In genomic region chr11:73258664-73259063, GRCm38 (mm10) we compare ENCODE assay signal across 22 mouse cellular contexts. TPM values are rescaled to one million over a fixed set of nuclear protein-coding genes. Genes with fewer than 3 reads are reported as not detected.
DNase-seq lines count a peak whose midpoint lies in the region.
"Had no signal": no experiment of that assay in that cellular context is flagged by ENCODE, and none has a peak within 500 bp of the region (broad histone marks: within the 10 kb centered on the region; RNA-seq: fewer than 3 reads in every experiment).

No protein-coding gene starts in this region.

- peak; percentile 9 for DNase-seq in adrenal gland, adult 2 months
- no peak for DNase-seq in adrenal gland, adult 8-10 months
- peak; percentile 20 for DNase-seq in adrenal gland, postnatal 14 days
- DNase-seq in adrenal gland, postnatal 4 days (ENCODE audit: low spot score in 2 of 2) = no peak
- no peak for DNase-seq in cerebellum, adult 9-10 months
- DNase-seq: adrenal gland, postnatal 36 days; B cell, adult 2 months; cerebellum, adult 11 months; cerebellum, adult 18-20 months; cerebellum, adult 8-10 months; cerebellum, postnatal 10 days; cerebellum, postnatal 25 days had no signal

RNA-seq across cellular contexts. Expression of gene Trpv3, which starts 8.5 kb away (rescaled TPM):
- under 1 TPM; 0.12 to 0.14 TPM for total RNA-seq in adrenal gland, adult 2 months (2021)
- polyA plus RNA-seq in adrenal gland, adult 2 months (2012; rRNA removed) = 0.04 and 0.09 TPM in 2 replicates
- under 1 TPM; 0.08 to 0.15 (median 0.14) TPM for total RNA-seq in adrenal gland, adult 8-10 months (2022)
- total RNA-seq in adrenal gland, postnatal 14 days (2021) = 0.15 TPM in 2 replicates
- under 1 TPM; 0.08 to 0.17 TPM for total RNA-seq in adrenal gland, postnatal 4 days (2021)
- total RNA-seq: CH12.LX had no signal
- polyA plus RNA-seq: embryonic facial prominence, embryonic 10.5 days; forebrain, embryonic 12.5 days; forebrain, embryonic 14.5 days; forebrain, embryonic 16.5 days; G1E had no signal

RNA-seq across cellular contexts. Expression of gene Trpv1, which starts 24.6 kb away (rescaled TPM):
- total RNA-seq in adrenal gland, adult 2 months (2021) = under 1 TPM; 0.21 to 0.26 TPM
- 0.62 and 1.0 TPM in 2 replicates for polyA plus RNA-seq in adrenal gland, adult 2 months (2012; rRNA removed)
- under 1 TPM in 2 of 4 experiments, not detected in 2; 0.20 to 0.81 TPM for total RNA-seq in adrenal gland, adult 8-10 months (2022)
- total RNA-seq in adrenal gland, postnatal 14 days (2021) = 0.15 TPM in 1 of 2 replicates, not detected in the other
- under 1 TPM; 0.14 to 0.22 TPM for total RNA-seq in adrenal gland, postnatal 4 days (2021)
- total RNA-seq: G1E had no signal
- polyA plus RNA-seq: activated CD4-positive, CD25-positive, alpha-beta regulatory T cell, adult 4 months; CD4-positive, CD25-positive, alpha-beta regulatory T cell, adult 4 months; embryonic facial prominence, embryonic 10.5 days; forebrain, embryonic 10.5 days; forebrain, embryonic 12.5 days; forebrain, embryonic 14.5 days; forebrain, embryonic 16.5 days; G1E; Patski had no signal

RNA-seq across cellular contexts. Expression of gene Shpk, which starts 59.4 kb away (rescaled TPM):
- total RNA-seq in adrenal gland, adult 2 months (2021) = 10 to 100 TPM in 1 of 2 experiments, 1 to 10 TPM in 1; 8.8 to 12.4 TPM
- polyA plus RNA-seq in adrenal gland, adult 2 months (2012; rRNA removed) = 10.0 and 10.9 TPM in 2 replicates
- 10 to 100 TPM; 12.0 to 19.3 (median 14.2) TPM for total RNA-seq in adrenal gland, adult 8-10 months (2022)
- 10.3 and 11.8 TPM in 2 replicates for total RNA-seq in adrenal gland, postnatal 14 days (2021)
- total RNA-seq in adrenal gland, postnatal 4 days (2021) = 1 to 10 TPM; 6.8 to 9.0 TPM

RNA-seq across cellular contexts. Expression of gene Ctns, which starts 59.8 kb away (rescaled TPM):
- total RNA-seq in adrenal gland, adult 2 months (2021) = 10 to 100 TPM; 16.8 to 18.3 TPM
- 11.1 and 12.5 TPM in 2 replicates for polyA plus RNA-seq in adrenal gland, adult 2 months (2012; rRNA removed)
- 10 to 100 TPM; 15.3 to 26.2 (median 20.2) TPM for total RNA-seq in adrenal gland, adult 8-10 months (2022)
- 12.9 and 16.6 TPM in 2 replicates for total RNA-seq in adrenal gland, postnatal 14 days (2021)
- total RNA-seq in adrenal gland, postnatal 4 days (2021) = 10 to 100 TPM; 19.1 to 19.4 TPM

Comparison
In these comparisons a context has a peak if more than half of its experiments do, and no peak if none do; other contexts are left out.
1. DNase-seq: peak in adrenal gland, adult 2 months (single experiment) and adrenal gland, postnatal 14 days (single experiment); none in adrenal gland, adult 8-10 months (single experiment), adrenal gland, postnatal 4 days (0 of 2) and cerebellum, adult 9-10 months (single experiment).